Mouse (Mus musculus): ENCODE measurements around the gene Chn1. TPM values are rescaled to one million over a fixed set of nuclear protein-coding genes. Genes with fewer than 3 reads are reported as not detected.

The Chn1 gene
- polyA plus RNA-seq, 1 experiment from 2014 or later: 31.5 TPM

- H3K9ac ChIP-seq: no peak overlapping the region
- H3K36me3 ChIP-seq: no peaks in the 10 kb centered on the region
- WGBS: 89% methylated on average over 6 of the region's 6 CpGs
- peaks cover 13% of the 10 kb centered on the region; the same call in 1 of the 2 replicates for H3K4me1 ChIP-seq
- no peaks in the 10 kb centered on the region for H3K27me3 ChIP-seq
- no peak for ATAC-seq (ENCODE audit: insufficient number of reproducible peaks, insufficient read depth, low FRiP score, low TSS enrichment)
- no peak overlapping the region for H3K27ac ChIP-seq
- no peaks in the 10 kb centered on the region for H3K9me3 ChIP-seq
- H3K4me3 ChIP-seq: no peak overlapping the region
- H3K4me2 ChIP-seq (replicated peaks): no peak overlapping the region
These were observed 168.5 kb downstream of the Chn1 start for GRCm38 (mm10) chr2:73606616-73607015.

- no peak for ATAC-seq (ENCODE audit: insufficient number of reproducible peaks, insufficient read depth, low FRiP score, low TSS enrichment)
- no peaks in the 10 kb centered on the region for H3K27me3 ChIP-seq
- no peaks in the 10 kb centered on the region for H3K9me3 ChIP-seq
- H3K4me1 ChIP-seq: peaks cover 13% of the 10 kb centered on the region; the same call in 1 of the 2 replicates
- no peak overlapping the region for H3K9ac ChIP-seq
- no peak overlapping the region for H3K27ac ChIP-seq
- 71% methylated on average over 8 of the region's 8 CpGs for WGBS
- no peak overlapping the region for H3K4me2 ChIP-seq (replicated peaks)
- no peaks in the 10 kb centered on the region for H3K36me3 ChIP-seq
- no peak overlapping the region for H3K4me3 ChIP-seq
These were observed 170.1 kb downstream of the Chn1 start for GRCm38 (mm10) chr2:73605077-73605476.

- no peaks in the 10 kb centered on the region for H3K36me3 ChIP-seq
- H3K9ac ChIP-seq: no peak overlapping the region
- 85% methylated on average over 2 of the region's 2 CpGs for WGBS
- H3K4me1 ChIP-seq: peaks cover 13% of the 10 kb centered on the region; the same call in 1 of the 2 replicates
- no peaks in the 10 kb centered on the region for H3K27me3 ChIP-seq
- no peaks in the 10 kb centered on the region for H3K9me3 ChIP-seq
- ATAC-seq (ENCODE audit: insufficient number of reproducible peaks, insufficient read depth, low FRiP score, low TSS enrichment): no peak
- no peak overlapping the region for H3K4me3 ChIP-seq
- H3K4me2 ChIP-seq (replicated peaks): no peak overlapping the region
- no peak overlapping the region for H3K27ac ChIP-seq
These were observed 170.6 kb downstream of the Chn1 start for GRCm38 (mm10) chr2:73604579-73604978.

- H3K27me3 ChIP-seq: no peaks in the 10 kb centered on the region
- no peak overlapping the region for H3K9ac ChIP-seq
- 49% methylated on average over 2 of the region's 2 CpGs for WGBS
- no peaks in the 10 kb centered on the region for H3K36me3 ChIP-seq
- ATAC-seq (ENCODE audit: insufficient number of reproducible peaks, insufficient read depth, low FRiP score, low TSS enrichment): no peak
- H3K9me3 ChIP-seq: no peaks in the 10 kb centered on the region
- no peak overlapping the region for H3K4me3 ChIP-seq
- no peak overlapping the region for H3K4me2 ChIP-seq (replicated peaks)
- H3K27ac ChIP-seq: no peak overlapping the region
- peaks cover 20% of the 10 kb centered on the region for H3K4me1 ChIP-seq
These were observed 174.5 kb downstream of the Chn1 start for GRCm38 (mm10) chr2:73600650-73601049.

- 91% methylated on average over 11 of the region's 11 CpGs for WGBS
- H3K4me3 ChIP-seq: no peak overlapping the region
- no peak for ATAC-seq (ENCODE audit: insufficient number of reproducible peaks, insufficient read depth, low FRiP score, low TSS enrichment)
These were observed 177.4 kb downstream of the Chn1 start for GRCm38 (mm10) chr2:73597772-73598171.

GRCm38 (mm10) chr2:73596786-73597185, 178.4 kb downstream of the Chn1 start:
- ATAC-seq (ENCODE audit: insufficient number of reproducible peaks, insufficient read depth, low FRiP score, low TSS enrichment): no peak
- Histone ChIP-seq H3K4me1 (peaks cover 28% of the 10 kb centered on the region), H3K9ac (no peak overlapping the region), H3K9me3 (no peaks in the 10 kb centered on the region), H3K4me2 (replicated peaks) (peak overlapping the region; percentile 42), H3K4me3 (no peak overlapping the region), H3K27me3 (no peaks in the 10 kb centered on the region), H3K36me3 (no peaks in the 10 kb centered on the region), H3K27ac (peak overlapping the region; percentile 63)
- 13% methylated on average over 9 of the region's 9 CpGs for WGBS

More at GRCm38 (mm10) chr2:73597772-73598171, 177.4 kb downstream of the Chn1 start:
- no peaks in the 10 kb centered on the region for H3K36me3 ChIP-seq
- H3K4me2 ChIP-seq (replicated peaks): no peak overlapping the region
- H3K4me1 ChIP-seq: peaks cover 21% of the 10 kb centered on the region
- H3K27me3 ChIP-seq: no peaks in the 10 kb centered on the region
- no peaks in the 10 kb centered on the region for H3K9me3 ChIP-seq
- H3K27ac ChIP-seq: no peak overlapping the region
- no peak overlapping the region for H3K9ac ChIP-seq

GRCm38 (mm10) chr2:73596326-73596725, 178.8 kb downstream of the Chn1 start:
- ATAC-seq (ENCODE audit: insufficient number of reproducible peaks, insufficient read depth, low FRiP score, low TSS enrichment): no peak
- Histone ChIP-seq H3K9ac (no peak overlapping the region), H3K4me3 (no peak overlapping the region), H3K27me3 (no peaks in the 10 kb centered on the region), H3K36me3 (no peaks in the 10 kb centered on the region), H3K27ac (0 out of 2 replicates have a peak overlapping the region, but pooled peaks have one; percentile 17), H3K9me3 (no peaks in the 10 kb centered on the region), H3K4me2 (replicated peaks) (peak overlapping the region; percentile 42), H3K4me1 (peaks cover 28% of the 10 kb centered on the region)
- WGBS: 66% methylated on average over 5 of the region's 5 CpGs

GRCm38 (mm10) chr2:73593101-73593439, 182.1 kb downstream of the Chn1 start:
- no peak for ATAC-seq (ENCODE audit: insufficient number of reproducible peaks, insufficient read depth, low FRiP score, low TSS enrichment)
- 52% methylated on average over 2 of the region's 2 CpGs for WGBS
- Histone ChIP-seq H3K27me3 (no peaks in the 10 kb centered on the region), H3K4me3 (no peak overlapping the region), H3K9ac (no peak overlapping the region), H3K9me3 (no peaks in the 10 kb centered on the region), H3K4me1 (peaks cover 45% of the 10 kb centered on the region), H3K36me3 (no peaks in the 10 kb centered on the region), H3K27ac (no peak overlapping the region), H3K4me2 (replicated peaks) (no peak overlapping the region)

GRCm38 (mm10) chr2:73592231-73593100, 182.7 kb downstream of the Chn1 start:
- H3K9me3 ChIP-seq: no peaks in the 10 kb centered on the region
- no peaks in the 10 kb centered on the region for H3K27me3 ChIP-seq
- no peak overlapping the region for H3K4me2 ChIP-seq (replicated peaks)
- no peak overlapping the region for H3K27ac ChIP-seq
- peaks cover 45% of the 10 kb centered on the region for H3K4me1 ChIP-seq
- no peaks in the 10 kb centered on the region for H3K36me3 ChIP-seq
- H3K9ac ChIP-seq: no peak overlapping the region
- ATAC-seq (ENCODE audit: insufficient number of reproducible peaks, insufficient read depth, low FRiP score, low TSS enrichment): no peak
- H3K4me3 ChIP-seq: no peak overlapping the region
- WGBS: 71% methylated on average over 14 of the region's 14 CpGs

GRCm38 (mm10) chr2:73591246-73591645, 183.9 kb downstream of the Chn1 start:
- no peaks in the 10 kb centered on the region for H3K27me3 ChIP-seq
- H3K4me2 ChIP-seq (replicated peaks): no peak overlapping the region
- no peak overlapping the region for H3K4me3 ChIP-seq
- H3K9ac ChIP-seq: no peak overlapping the region
- H3K27ac ChIP-seq: no peak overlapping the region
- ATAC-seq (ENCODE audit: insufficient number of reproducible peaks, insufficient read depth, low FRiP score, low TSS enrichment): no peak
- WGBS: 40% methylated on average over 6 of the region's 6 CpGs
- H3K4me1 ChIP-seq: peaks cover 36% of the 10 kb centered on the region
- H3K36me3 ChIP-seq: no peaks in the 10 kb centered on the region
- H3K9me3 ChIP-seq: no peaks in the 10 kb centered on the region

- ATAC-seq (ENCODE audit: insufficient number of reproducible peaks, insufficient read depth, low FRiP score, low TSS enrichment): no peak
- 10% methylated on average over 12 of the region's 12 CpGs for WGBS
- H3K27ac ChIP-seq: no peak overlapping the region
These were observed 185.0 kb downstream of the Chn1 start for GRCm38 (mm10) chr2:73590106-73590505.

GRCm38 (mm10) chr2:73588951-73589350, 186.2 kb downstream of the Chn1 start:
- Histone ChIP-seq H3K36me3 (no peaks in the 10 kb centered on the region), H3K4me1 (peaks cover 36% of the 10 kb centered on the region), H3K9ac (no peak overlapping the region), H3K4me3 (no peak overlapping the region), H3K9me3 (no peaks in the 10 kb centered on the region), H3K27me3 (no peaks in the 10 kb centered on the region), H3K27ac (no peak overlapping the region), H3K4me2 (replicated peaks) (no peak overlapping the region)
- ATAC-seq (ENCODE audit: insufficient number of reproducible peaks, insufficient read depth, low FRiP score, low TSS enrichment): no peak
- 63% methylated on average over 2 of the region's 2 CpGs for WGBS

More at GRCm38 (mm10) chr2:73590106-73590505, 185.0 kb downstream of the Chn1 start:
- Histone ChIP-seq H3K9ac (peak overlapping the region; percentile 27; the same call in 1 of the 2 replicates), H3K4me2 (replicated peaks) (peak overlapping the region; percentile 59), H3K4me3 (peak overlapping the region; percentile 24), H3K36me3 (no peaks in the 10 kb centered on the region), H3K27me3 (no peaks in the 10 kb centered on the region), H3K9me3 (no peaks in the 10 kb centered on the region), H3K4me1 (peaks cover 36% of the 10 kb centered on the region)

Data from embryonic facial prominence, embryonic 12.5 days (tissue).